Mouse (Mus musculus): ENCODE data around the gene Ctsz. TPM values are rescaled to one million over a fixed set of nuclear protein-coding genes. Genes with fewer than 3 reads are reported as not detected.
A peak's percentile ranks its signal among the peaks of the same experiment; 100 is the strongest.

Ctsz gene
- polyA plus RNA-seq (2016; fragmentation: Nextera tagmentation; extraction: Ambion mirVana) = 116 TPM in 2 replicates

GRCm38 (mm10) chr2:174438737-174439449 is at the start of gene Ctsz:
Gene Ctsz, minus strand, starts transcription at chr2:174439039.
- H3K4me3 ChIP-seq = peak within 1 kb of the TSS; percentile 59
- H3K27ac ChIP-seq (replicated peaks) = peak within 1 kb of the TSS; percentile 85
- no peaks in the 10 kb centered on the region for H3K9me3 ChIP-seq (replicated peaks)
- under 1% methylated on average over 38 of the region's 38 CpGs for WGBS
- peaks cover 29% of the 10 kb centered on the region for H3K36me3 ChIP-seq
- DNase-seq (ENCODE audit: low spot score) = peak; percentile 77
- no peaks in the 10 kb centered on the region for H3K27me3 ChIP-seq (ENCODE audit: low read depth, poor library complexity, severe bottlenecking)
- peaks cover 44% of the 10 kb centered on the region for H3K4me1 ChIP-seq

- WGBS = 86% methylated on average over 5 of the region's 5 CpGs
- Histone ChIP-seq H3K27ac (replicated peaks) (no peak overlapping the region), H3K27me3 (ENCODE audit: low read depth, poor library complexity, severe bottlenecking) (no peaks in the 10 kb centered on the region), H3K4me3 (no peak overlapping the region), H3K4me1 (no peaks in the 10 kb centered on the region), H3K9me3 (replicated peaks) (no peaks in the 10 kb centered on the region), H3K36me3 (no peaks in the 10 kb centered on the region)
- no peak for DNase-seq (ENCODE audit: low spot score)
Measured at GRCm38 (mm10) chr2:174487005-174487404, 48.2 kb upstream of the Ctsz start.

- WGBS = 73% methylated on average over 5 of the region's 5 CpGs
- Histone ChIP-seq H3K4me3 (no peak overlapping the region), H3K36me3 (no peaks in the 10 kb centered on the region), H3K27ac (replicated peaks) (no peak overlapping the region), H3K9me3 (replicated peaks) (no peaks in the 10 kb centered on the region), H3K27me3 (ENCODE audit: low read depth, poor library complexity, severe bottlenecking) (no peaks in the 10 kb centered on the region), H3K4me1 (peaks cover under 1% of the 10 kb centered on the region)
- no peak for DNase-seq (ENCODE audit: low spot score)
Measured at GRCm38 (mm10) chr2:174478746-174479145, 39.9 kb upstream of the Ctsz start.

- Histone ChIP-seq H3K4me1 (peaks cover 8% of the 10 kb centered on the region), H3K36me3 (no peaks in the 10 kb centered on the region), H3K4me3 (no peak overlapping the region), H3K9me3 (replicated peaks) (no peaks in the 10 kb centered on the region), H3K27me3 (ENCODE audit: low read depth, poor library complexity, severe bottlenecking) (no peaks in the 10 kb centered on the region), H3K27ac (replicated peaks) (no peak overlapping the region)
- DNase-seq (ENCODE audit: low spot score) = no peak
- WGBS = 83% methylated on average over 3 of the region's 3 CpGs
Measured at GRCm38 (mm10) chr2:174477543-174478319, 38.9 kb upstream of the Ctsz start.

GRCm38 (mm10) chr2:174473550-174473927 is 34.7 kb upstream of the Ctsz start:
- Histone ChIP-seq H3K4me3 (peak overlapping the region; percentile 68), H3K36me3 (peaks cover 33% of the 10 kb centered on the region), H3K4me1 (peaks cover 27% of the 10 kb centered on the region), H3K27ac (replicated peaks) (peak overlapping the region; percentile 91), H3K9me3 (replicated peaks) (no peaks in the 10 kb centered on the region), H3K27me3 (ENCODE audit: low read depth, poor library complexity, severe bottlenecking) (no peaks in the 10 kb centered on the region)
- WGBS = 87% methylated on average over 5 of the region's 5 CpGs
- DNase-seq (ENCODE audit: low spot score) = no peak

- WGBS = under 1% methylated on average over 53 of the region's 53 CpGs
- H3K36me3 ChIP-seq = peaks cover 39% of the 10 kb centered on the region
- H3K4me3 ChIP-seq = peak within 1 kb of the TSS; percentile 68
- peak; percentile 99 for DNase-seq (ENCODE audit: low spot score)
- H3K9me3 ChIP-seq (replicated peaks) = no peaks in the 10 kb centered on the region
- H3K27ac ChIP-seq (replicated peaks) = peak within 1 kb of the TSS; percentile 91
- H3K4me1 ChIP-seq = peaks cover 27% of the 10 kb centered on the region
- H3K27me3 ChIP-seq (ENCODE audit: low read depth, poor library complexity, severe bottlenecking) = no peaks in the 10 kb centered on the region
Measured at GRCm38 (mm10) chr2:174472818-174473549, 34.1 kb upstream of the Ctsz start, which contains the start of gene Prelid3b. Gene Prelid3b, minus strand, starts transcription at chr2:174473081.

GRCm38 (mm10) chr2:174472407-174472806 is 33.6 kb upstream of the Ctsz start:
- Histone ChIP-seq H3K4me1 (peaks cover 27% of the 10 kb centered on the region), H3K27me3 (ENCODE audit: low read depth, poor library complexity, severe bottlenecking) (no peaks in the 10 kb centered on the region), H3K27ac (replicated peaks) (peak overlapping the region; percentile 91), H3K4me3 (peak overlapping the region; percentile 68), H3K36me3 (peaks cover 45% of the 10 kb centered on the region), H3K9me3 (replicated peaks) (no peaks in the 10 kb centered on the region)
- WGBS = 9% methylated on average over 30 of the region's 30 CpGs
- DNase-seq (ENCODE audit: low spot score) = no peak

GRCm38 (mm10) chr2:174470786-174471405 is 32.1 kb upstream of the Ctsz start:
- 96% methylated on average over 7 of the region's 7 CpGs for WGBS
- no peak for DNase-seq (ENCODE audit: low spot score)
- H3K4me1 ChIP-seq = peaks cover 27% of the 10 kb centered on the region
- H3K36me3 ChIP-seq = peaks cover 60% of the 10 kb centered on the region
- H3K27me3 ChIP-seq (ENCODE audit: low read depth, poor library complexity, severe bottlenecking) = no peaks in the 10 kb centered on the region
- H3K27ac ChIP-seq (replicated peaks) = no peak overlapping the region
- no peaks in the 10 kb centered on the region for H3K9me3 ChIP-seq (replicated peaks)
- H3K4me3 ChIP-seq = no peak overlapping the region

- H3K27me3 ChIP-seq (ENCODE audit: low read depth, poor library complexity, severe bottlenecking) = no peaks in the 10 kb centered on the region
- no peak overlapping the region for H3K4me3 ChIP-seq
- H3K9me3 ChIP-seq (replicated peaks) = no peaks in the 10 kb centered on the region
- peaks cover 65% of the 10 kb centered on the region for H3K36me3 ChIP-seq
- DNase-seq (ENCODE audit: low spot score) = no peak
- peaks cover 27% of the 10 kb centered on the region for H3K4me1 ChIP-seq
- no peak overlapping the region for H3K27ac ChIP-seq (replicated peaks)
- 92% methylated on average over 4 of the region's 4 CpGs for WGBS
Measured at GRCm38 (mm10) chr2:174470333-174470732, 31.5 kb upstream of the Ctsz start.

- WGBS = 3% methylated on average over 48 of the region's 48 CpGs
- peak within 1 kb of the TSS; percentile 94 for H3K27ac ChIP-seq (replicated peaks)
- no peaks in the 10 kb centered on the region for H3K9me3 ChIP-seq (replicated peaks)
- peaks cover 17% of the 10 kb centered on the region for H3K4me1 ChIP-seq
- DNase-seq (ENCODE audit: low spot score) = peak; percentile 94
- H3K27me3 ChIP-seq (ENCODE audit: low read depth, poor library complexity, severe bottlenecking) = no peaks in the 10 kb centered on the region
- peaks cover 75% of the 10 kb centered on the region for H3K36me3 ChIP-seq
- peak within 1 kb of the TSS; percentile 67 for H3K4me3 ChIP-seq
Measured at GRCm38 (mm10) chr2:174463789-174464523, 25.1 kb upstream of the Ctsz start, which contains the start of gene Atp5e. Gene Atp5e, minus strand, starts transcription at chr2:174464105.

- 49% methylated on average over 10 of the region's 10 CpGs for WGBS
- H3K4me1 ChIP-seq = peaks cover 21% of the 10 kb centered on the region
- H3K36me3 ChIP-seq = peaks cover 69% of the 10 kb centered on the region
- H3K27ac ChIP-seq (replicated peaks) = peak overlapping the region; percentile 94
- H3K27me3 ChIP-seq (ENCODE audit: low read depth, poor library complexity, severe bottlenecking) = no peaks in the 10 kb centered on the region
- no peaks in the 10 kb centered on the region for H3K9me3 ChIP-seq (replicated peaks)
- DNase-seq (ENCODE audit: low spot score) = peak; percentile 27
- H3K4me3 ChIP-seq = peak overlapping the region; percentile 67
Measured at GRCm38 (mm10) chr2:174463370-174463769, 24.5 kb upstream of the Ctsz start.
